Mouse (Mus musculus): ENCODE data around the gene Snx8.

DNA sequence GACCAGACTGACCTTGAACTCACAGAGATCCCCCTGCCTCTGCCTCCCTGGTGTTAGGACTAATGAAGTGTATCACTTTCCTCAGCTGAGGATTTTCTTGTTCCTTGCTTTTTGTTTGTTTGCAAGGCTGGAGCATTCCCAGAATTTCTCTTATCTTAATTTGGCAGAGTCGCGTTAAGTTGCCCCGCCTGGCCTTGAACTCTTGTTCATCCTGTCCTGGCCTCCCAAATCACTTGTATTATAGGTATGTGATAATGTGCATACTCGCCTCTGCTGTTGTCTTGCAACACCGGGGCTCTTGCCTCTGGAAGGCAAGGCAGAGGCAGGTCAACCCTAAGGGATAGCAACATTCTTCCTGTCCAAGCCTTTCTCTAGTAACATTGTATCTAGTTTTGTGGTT is 65.0 kb downstream of the Snx8 start:
- TF ChIP-seq CTCF (IDR thresholded peaks at IDR 0.05; ENCODE audit: insufficient read depth, low read length) (no peak), POLR2A (IDR thresholded peaks at IDR 0.05; ENCODE audit: borderline replicate concordance, extremely low read depth, low read depth, low read length) (no peak)

Data from lung, adult 2 months (tissue).